Comparison of ENCODE assay signal across 8 mouse cellular contexts in genomic region chr16:92697227-92697736, GRCm38 (mm10).
A peak's percentile ranks its signal among the peaks of the same experiment; 100 is the strongest.
DNase-seq lines count a peak whose midpoint lies in the region; ATAC-seq and TF ChIP-seq lines count a peak whose summit lies in the region.

No protein-coding gene starts in this region.

- DNase-seq in CD8-positive naive resting alpha-beta T cell, adult 2 months (ENCODE audit: low read depth in 2 of 2, low spot score in 2 of 2), result peak; percentile 15 to 24
- peak; percentile 94 for DNase-seq in adrenal gland, adult 2 months
- DNase-seq in lung, postnatal 36 days, result peak; percentile 93
- DNase-seq in ovary, postnatal 36 days (ENCODE audit: low spot score), result peak; percentile 89
- DNase-seq in urinary bladder, postnatal 10 days (ENCODE audit: low spot score), result peak; percentile 35

- WGBS in heart, embryonic 13.5 days, result under 1% methylated on average over 52 of the region's 53 CpGs
- 0% methylated on average over 51 of the region's 53 CpGs for WGBS in kidney, embryonic 16.5 days

- peak overlapping the region; percentile 88 for H3K27ac ChIP-seq in embryonic fibroblast, embryonic 13.5 days (ENCODE audit: insufficient read depth, low read length)
- peak overlapping the region; percentile 53; the same call in 1 of the 2 replicates for H3K27ac ChIP-seq in heart, embryonic 13.5 days (replicated peaks)
- H3K27ac ChIP-seq in kidney, embryonic 16.5 days (ENCODE audit: low read length), result peak overlapping the region; percentile 38; the same call in 1 of the 2 replicates

- H3K36me3 ChIP-seq in heart, embryonic 13.5 days, result no peaks in the 10 kb centered on the region
- no peaks in the 10 kb centered on the region for H3K36me3 ChIP-seq in kidney, embryonic 16.5 days (ENCODE audit: insufficient read depth, low read length)

- H3K9ac ChIP-seq in heart, embryonic 13.5 days, result peak overlapping the region; percentile 84
- peak overlapping the region; percentile 70 for H3K9ac ChIP-seq in kidney, embryonic 16.5 days (replicated peaks; ENCODE audit: low read length)

- peak overlapping the region; percentile 75 for H3K4me3 ChIP-seq in embryonic fibroblast, embryonic 13.5 days (ENCODE audit: insufficient read depth, low read length)
- H3K4me3 ChIP-seq in heart, embryonic 13.5 days, result peak overlapping the region; percentile 69
- H3K4me3 ChIP-seq in kidney, embryonic 16.5 days (ENCODE audit: low read length), result peak overlapping the region; percentile 66

- ATAC-seq in heart, embryonic 13.5 days (ENCODE audit: extremely low read depth, insufficient number of reproducible peaks, low FRiP score, low TSS enrichment), result peak; percentile 89; the same call in 1 of the 2 replicates
- peak; percentile 93 for ATAC-seq in kidney, embryonic 16.5 days (ENCODE audit: low FRiP score, low TSS enrichment)

- peak; percentile 89 for TF ChIP-seq POLR2A in embryonic fibroblast, embryonic 13.5 days (IDR thresholded peaks at IDR 0.05; ENCODE audit: low read depth, low read length)

- peak overlapping the region; percentile 100 for H3K4me2 ChIP-seq in heart, embryonic 13.5 days
- H3K4me2 ChIP-seq in kidney, embryonic 16.5 days (replicated peaks; ENCODE audit: low read depth, low read length), result peak overlapping the region; percentile 100

- H3K27me3 ChIP-seq in heart, embryonic 13.5 days (replicated peaks), result peaks cover 74% of the 10 kb centered on the region
- peaks cover 57% of the 10 kb centered on the region for H3K27me3 ChIP-seq in kidney, embryonic 16.5 days (ENCODE audit: insufficient read depth, low read length)

- no peaks in the 10 kb centered on the region; the same call in 1 of the 2 replicates for H3K4me1 ChIP-seq in embryonic fibroblast, embryonic 13.5 days (ENCODE audit: control insufficient read depth, insufficient read depth, low read length)
- peaks cover 47% of the 10 kb centered on the region for H3K4me1 ChIP-seq in heart, embryonic 13.5 days
- peaks cover 33% of the 10 kb centered on the region for H3K4me1 ChIP-seq in kidney, embryonic 16.5 days (ENCODE audit: insufficient read depth, low read length)

- TF ChIP-seq CTCF in embryonic fibroblast, embryonic 13.5 days (IDR thresholded peaks at IDR 0.05; ENCODE audit: borderline replicate concordance, insufficient read depth, low read length), result no peak

- no peaks in the 10 kb centered on the region for H3K9me3 ChIP-seq in heart, embryonic 13.5 days
- H3K9me3 ChIP-seq in kidney, embryonic 16.5 days (ENCODE audit: low read length), result no peaks in the 10 kb centered on the region

Comparison
In these comparisons a context has a peak if more than half of its experiments do, and no peak if none do; other contexts are left out.
1. Peak in every context shown above with its lines: DNase-seq, ATAC-seq, H3K4me3 ChIP-seq and H3K27ac ChIP-seq.
2. DNase-seq: peak in every context shown above with its lines; median percentile 94 in adrenal gland, adult 2 months; 93 in lung, postnatal 36 days; 89 in ovary, postnatal 36 days; 35 in urinary bladder, postnatal 10 days; 20 in CD8-positive naive resting alpha-beta T cell, adult 2 months.
3. H3K27ac ChIP-seq: peak in every context shown above with its lines; median percentile 88 in embryonic fibroblast, embryonic 13.5 days; 53 in heart, embryonic 13.5 days; 38 in kidney, embryonic 16.5 days.